Mouse (Mus musculus): Measurements from ENCODE around the gene Btbd2. TPM values are rescaled to one million over a fixed set of nuclear protein-coding genes. Genes with fewer than 3 reads are reported as not detected.
A peak's percentile ranks its signal among the peaks of the same experiment; 100 is the strongest.

Gene Btbd2
- total and polyA plus RNA-seq, 3 experiments: 43.1 to 81.8 TPM; not detected in 1

DNA sequence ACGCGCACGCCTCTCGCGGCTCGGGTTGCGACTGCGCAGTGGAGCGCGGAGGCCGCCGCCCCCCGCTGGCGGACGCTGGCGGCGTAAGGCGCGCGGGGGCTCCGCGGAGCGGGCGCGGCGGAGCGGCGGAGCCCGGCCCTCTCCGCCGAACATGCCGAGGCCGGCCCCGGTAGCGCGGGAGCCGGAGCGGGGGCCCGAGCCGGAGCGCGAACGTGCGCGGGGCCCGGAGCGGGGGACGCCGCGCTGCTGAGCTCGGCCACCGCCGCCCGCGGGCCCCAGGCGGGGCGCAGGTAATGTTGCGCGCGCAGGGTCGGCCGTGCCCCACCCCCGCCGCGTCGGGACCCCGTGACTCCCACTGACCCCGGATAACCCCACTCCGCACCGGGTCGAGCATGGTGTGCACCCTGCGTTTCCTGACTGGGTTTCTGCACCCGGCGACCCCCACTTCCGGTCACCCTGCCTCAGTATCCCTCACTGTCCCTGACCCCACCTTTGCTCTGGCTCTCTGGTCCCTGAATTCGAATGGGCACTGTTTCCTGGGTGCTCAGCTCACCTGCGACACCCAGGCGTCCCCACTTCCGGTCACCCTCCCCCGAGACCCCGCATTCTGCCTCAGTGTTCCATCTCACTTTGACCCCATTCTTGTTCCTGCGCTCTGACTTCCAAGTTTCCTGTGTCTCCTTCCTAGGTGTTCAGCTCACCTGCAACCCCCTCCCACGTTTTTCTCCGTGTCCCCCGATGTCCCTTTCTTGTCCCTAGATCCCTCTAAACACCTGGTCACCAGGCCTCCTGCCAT lies 34.0 kb downstream of the Btbd2 start, which contains the start of gene Csnk1g2:
Gene Csnk1g2 (plus strand): TSS at position 178 of the 796 bp plus-strand sequence.
- H3K36me3 ChIP-seq (ENCODE audit: control insufficient read depth in 1 of 2, insufficient read depth in 2 of 2, low read length in 2 of 2): peaks cover 0 to 2% of the 10 kb centered on the region in 2 experiments; a peak in 1 of 4 replicates
- no peaks in the 10 kb centered on the region for H3K27me3 ChIP-seq (ENCODE audit: control insufficient read depth in 1 of 2, insufficient read depth in 2 of 2, low read length in 2 of 2)
- no peaks in the 10 kb centered on the region for H3K9me3 ChIP-seq (replicated peaks; ENCODE audit: insufficient read depth, low read length)
- peaks cover 0 to 18% of the 10 kb centered on the region in 2 experiments; a peak in 2 of 4 replicates for H3K4me1 ChIP-seq (ENCODE audit: control insufficient read depth in 1 of 2, insufficient read depth in 2 of 2, low read length in 2 of 2)
- TF ChIP-seq POLR2AphosphoS2 (IDR thresholded peaks at IDR 0.05; ENCODE audit: low read length) (no peak; the same call in 1 of the 2 replicates), GATA1 (IDR thresholded peaks at IDR 0.05; ENCODE audit: low read depth, low read length) (no peak), CTCF (IDR thresholded peaks at IDR 0.05 in 2 of 3, conservative IDR thresholded peaks at IDR 0.05 in 1 of 3; ENCODE audit: control insufficient read depth in 1 of 3, insufficient read depth in 1 of 3, low read depth in 2 of 3, low read length in 3 of 3, poor library complexity in 1 of 3, severe bottlenecking in 1 of 3) (no peak), NRF1 (IDR thresholded peaks at IDR 0.05; ENCODE audit: insufficient read depth, low read depth, low read length, poor library complexity, severe bottlenecking) (peak; percentile 87), NELFE (IDR thresholded peaks at IDR 0.05; ENCODE audit: low read depth, low read length) (peak; percentile 64), ETS1 (IDR thresholded peaks at IDR 0.05; ENCODE audit: low read depth, low read length) (no peak), POLR2A (IDR thresholded peaks at IDR 0.05; ENCODE audit: control insufficient read depth in 1 of 2, insufficient read depth in 1 of 2, low read depth in 1 of 2, low read length in 2 of 2, poor library complexity in 1 of 2) (peak in 1 of 2 experiments; percentile 93; a peak in 3 of 4 replicates), HCFC1 (IDR thresholded peaks at IDR 0.05; ENCODE audit: low read depth, low read length) (no peak), MYB (IDR thresholded peaks at IDR 0.05; ENCODE audit: low read depth, low read length) (no peak), RCOR1 (IDR thresholded peaks at IDR 0.05; ENCODE audit: low read depth, low read length) (no peak), MAZ (IDR thresholded peaks at IDR 0.05; ENCODE audit: low read depth, low read length) (peak; percentile 2; the same call in 1 of the 2 replicates), CHD1 (IDR thresholded peaks at IDR 0.05; ENCODE audit: low read depth, low read length) (peak; percentile 67; the same call in 1 of the 2 replicates), MEF2A (IDR thresholded peaks at IDR 0.05; ENCODE audit: extremely low read depth, insufficient replicate concordance, low read depth, low read length, poor library complexity, severe bottlenecking) (no peak), TAL1 (IDR thresholded peaks at IDR 0.05; ENCODE audit: low read length) (no peak), ZNF384 (IDR thresholded peaks at IDR 0.05; ENCODE audit: low read depth, low read length) (no peak), RAD21 (IDR thresholded peaks at IDR 0.05; ENCODE audit: low read depth, low read length) (no peak), BHLHE40 (IDR thresholded peaks at IDR 0.05; ENCODE audit: borderline replicate concordance, low read depth, low read length) (no peak), ZC3H11A (IDR thresholded peaks at IDR 0.05; ENCODE audit: low read depth, low read length) (no peak), USF1 (IDR thresholded peaks at IDR 0.05; ENCODE audit: low read depth, low read length) (peak; percentile 77), ZKSCAN1 (IDR thresholded peaks at IDR 0.05; ENCODE audit: low read depth, low read length) (no peak), GABPA (IDR thresholded peaks at IDR 0.05; ENCODE audit: low read depth, low read length) (no peak), MXI1 (IDR thresholded peaks at IDR 0.05; ENCODE audit: low read depth, low read length) (0 out of 2 replicates have a peak, but pooled peaks have one; percentile 32)
- H3K27ac ChIP-seq (ENCODE audit: control insufficient read depth, low read depth, low read length): peak within 1 kb of the TSS; percentile 91
- peak within 1 kb of the TSS; percentile 87 to 92 for H3K4me3 ChIP-seq (ENCODE audit: control insufficient read depth in 1 of 2, insufficient read depth in 1 of 2, low read depth in 2 of 2, low read length in 2 of 2)
- peak within 1 kb of the TSS; percentile 92 for H3K9ac ChIP-seq (ENCODE audit: control insufficient read depth, low read depth, low read length, poor library complexity, severe bottlenecking)
- peaks cover 46% of the 10 kb centered on the region for H3K79me2 ChIP-seq (ENCODE audit: control insufficient read depth, insufficient read depth, low read length, poor library complexity)
- peak; percentile 61 for DNase-seq (ENCODE audit: low read depth, low spot score)
